Mouse (Mus musculus): ENCODE results near the gene Nfia.

DNA sequence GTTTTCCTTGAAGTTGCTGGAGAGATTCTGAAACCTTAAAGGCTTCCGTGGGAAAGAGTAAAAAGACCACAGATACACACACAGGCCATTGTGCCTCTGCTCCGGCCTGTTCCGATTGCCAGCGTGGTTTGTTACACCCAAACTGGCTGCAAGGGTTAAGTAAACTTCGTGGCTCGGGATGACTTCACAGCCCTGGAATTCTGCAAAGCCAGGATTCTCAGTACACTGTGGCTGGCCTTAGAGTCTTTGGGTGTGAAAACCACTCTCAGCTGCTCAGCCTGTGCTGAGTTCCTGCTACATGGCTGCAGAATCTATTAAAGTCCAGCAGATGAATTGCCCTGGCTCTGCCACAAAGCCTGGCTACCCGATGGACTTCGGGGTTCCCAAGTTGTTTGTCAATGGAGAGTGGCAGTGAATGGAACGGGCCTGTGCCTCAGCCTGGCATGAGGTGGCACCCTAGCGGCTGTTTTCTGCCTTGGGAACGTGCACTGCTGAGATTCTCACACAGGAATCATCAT is 231.6 kb downstream of the Nfia start:
- TF ChIP-seq CTCF (IDR thresholded peaks at IDR 0.05; ENCODE audit: borderline replicate concordance, insufficient read depth, low read length) (peak; percentile 28; the same call in 1 of the 2 replicates), POLR2A (IDR thresholded peaks at IDR 0.05; ENCODE audit: low read depth, low read length) (no peak)

All from embryonic fibroblast, embryonic 13.5 days (primary cell).